Mouse (Mus musculus) G1E (cell line): ENCODE data around the gene Olfr544.
A peak's percentile ranks its signal among the peaks of the same experiment; 100 is the strongest.

ENCODE experiments used
- CTCF ChIP-seq: IDR thresholded peaks from 2 replicates; pipeline ENCODE4 v1.5.1; 2012; ENCODE audit warnings: low read depth, low read length, inconsistent platforms, mixed read lengths
- GATA1 ChIP-seq: IDR thresholded peaks from 2 replicates; pipeline ENCODE4 v1.6.1; 2012; ENCODE audit warnings: borderline replicate concordance, low read length, inconsistent platforms, mixed read lengths
- POLR2AphosphoS5 ChIP-seq: IDR thresholded peaks from 2 replicates; pipeline ENCODE4 v1.6.1; 2012; ENCODE audit warnings: low read depth, low read length, inconsistent platforms; ENCODE audit not compliant: insufficient replicate concordance
- TAL1 ChIP-seq: conservative IDR thresholded peaks from 2 replicates; pipeline ENCODE4 v1.6.1; 2012; ENCODE audit warnings: low read depth, low read length, inconsistent platforms, mixed read lengths

GRCm38 (mm10) chr7:102472675-102473074, 15.4 kb downstream of the Olfr544 start:
- TF ChIP-seq GATA1 (no peak), CTCF (no peak), TAL1 (no peak), POLR2AphosphoS5 (peak; percentile 64; the same call in 1 of the 2 replicates)
